Mouse (Mus musculus): ENCODE results near the gene Tnrc6b. TPM values are rescaled to one million over a fixed set of nuclear protein-coding genes. Genes with fewer than 3 reads are reported as not detected.
"Not testable (repeated sequence)": the region's sequence is repeated elsewhere in the genome, so short reads cannot be mapped to it uniquely, and the experiment has no call there.

Gene Tnrc6b
- total RNA-seq, 2 experiments from 2014 or later, result 44.6 to 66.8 TPM

DNA sequence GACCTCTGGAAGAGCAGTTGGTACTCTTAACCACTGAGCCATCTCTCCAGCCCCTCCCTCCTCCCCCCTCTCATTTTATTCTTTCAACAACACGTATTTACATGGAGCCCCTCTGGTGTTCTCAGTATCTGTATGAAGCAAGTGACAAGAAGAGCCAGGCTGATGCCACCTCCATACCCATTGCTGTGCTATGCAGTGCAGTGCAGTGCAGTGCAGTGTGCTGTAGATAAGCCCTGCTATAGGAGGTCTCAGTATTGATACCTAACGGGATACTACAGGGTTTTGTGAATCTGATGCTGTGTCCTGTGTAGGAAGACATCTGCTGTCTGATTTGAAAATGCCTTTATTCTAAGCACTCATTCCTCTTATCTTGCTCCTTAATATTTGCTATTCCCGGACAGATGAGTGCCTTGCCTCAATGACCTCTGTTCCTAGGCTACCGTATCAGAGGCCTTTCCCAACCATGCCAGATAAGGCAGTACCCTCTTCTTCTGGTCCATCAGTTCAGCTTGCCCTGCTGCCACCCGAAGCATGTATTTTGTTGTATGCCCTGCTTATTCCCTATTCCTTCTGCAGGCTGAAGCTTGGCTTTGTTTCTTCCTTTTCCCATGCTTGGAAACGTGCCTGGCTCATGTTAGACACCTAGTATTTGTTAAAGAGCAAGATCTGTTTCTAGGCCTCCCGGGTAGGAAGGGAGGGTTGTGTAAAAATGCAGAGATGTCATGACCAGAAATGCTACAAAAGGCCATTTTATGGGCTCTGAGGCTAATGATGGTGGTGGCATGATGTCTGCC is 139.8 kb downstream of the Tnrc6b start:
- DNase-seq, result peak; percentile 19

DNA sequence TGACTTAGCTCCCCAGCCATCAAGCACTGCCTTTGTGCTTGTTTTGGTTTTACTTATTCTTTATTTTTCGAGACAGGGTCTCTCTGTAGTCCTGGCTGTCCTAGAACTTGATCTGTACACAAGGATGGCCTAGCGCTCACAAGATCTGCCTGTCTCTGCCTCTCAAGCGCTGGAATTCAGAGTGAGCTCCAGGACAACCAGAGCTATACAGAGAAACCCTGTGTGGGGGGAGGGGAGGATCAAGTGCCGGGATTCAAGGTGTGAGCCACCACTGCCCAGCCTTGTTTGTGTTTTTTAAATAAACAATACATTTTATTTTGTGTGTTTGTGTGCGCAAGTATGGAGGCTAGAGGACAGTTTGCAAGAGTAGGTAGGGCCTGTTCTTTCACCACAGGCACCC is 141.0 kb downstream of the Tnrc6b start:
- DNase-seq, result no peak

DNA sequence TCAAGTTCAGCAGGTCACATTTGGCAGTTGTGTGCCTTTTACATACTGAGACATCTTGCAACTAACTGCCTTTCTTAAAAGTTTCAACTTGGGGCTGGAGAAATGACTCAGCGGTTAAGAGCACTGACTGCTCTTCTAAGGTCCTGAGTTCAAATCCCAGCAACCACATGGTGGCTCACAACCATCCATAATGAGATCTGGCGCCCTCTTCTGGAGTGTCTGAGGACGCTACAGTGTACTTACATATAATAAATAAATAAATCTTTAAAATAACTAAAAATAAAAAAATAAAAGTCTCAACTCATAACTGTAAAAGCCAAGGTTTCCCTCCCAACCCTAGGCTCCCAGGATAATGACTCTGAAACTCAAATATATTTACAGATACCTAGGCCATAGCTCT is 141.4 kb downstream of the Tnrc6b start:
- not testable (repeated sequence) for DNase-seq

DNA sequence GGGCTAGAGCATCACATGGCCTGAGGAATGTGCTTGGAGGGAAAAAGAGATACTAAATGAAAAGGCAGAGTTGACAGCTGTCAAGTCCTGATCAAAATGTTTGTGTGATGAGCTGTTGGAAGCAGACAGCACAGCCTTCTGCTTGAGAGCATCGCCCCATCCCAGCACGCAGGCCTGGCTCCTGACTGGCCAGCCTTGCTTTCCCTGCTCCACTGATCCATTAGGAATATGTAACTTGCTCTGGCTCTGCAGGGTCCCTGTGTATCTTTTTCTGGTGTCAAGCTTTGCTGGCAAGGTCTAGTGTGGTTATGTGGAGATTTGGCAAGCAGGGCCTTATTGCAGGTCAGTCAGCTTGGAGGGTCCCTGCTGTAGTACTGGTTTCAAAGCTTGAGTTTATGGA is 148.3 kb downstream of the Tnrc6b start:
- DNase-seq, result no peak

DNA sequence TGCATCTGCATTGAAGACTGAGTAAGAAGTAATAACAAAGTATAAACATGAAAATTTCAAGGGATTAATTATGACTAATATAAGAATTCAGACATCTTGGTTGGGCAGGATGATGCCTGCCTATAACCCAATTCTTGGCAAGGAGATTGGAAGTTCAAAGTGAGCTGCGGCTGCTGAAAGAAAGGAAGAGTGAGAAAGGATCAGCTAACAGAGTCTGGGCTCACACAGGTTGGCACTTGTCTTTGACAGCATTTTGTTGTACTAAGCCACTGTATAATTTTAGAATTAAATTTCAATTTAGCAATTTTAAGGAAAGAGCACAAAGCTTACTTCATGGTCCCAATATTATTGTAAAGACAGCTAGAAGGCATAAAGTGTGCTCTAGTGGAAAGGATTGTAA is 150.2 kb downstream of the Tnrc6b start:
- DNase-seq, result no peak

DNA sequence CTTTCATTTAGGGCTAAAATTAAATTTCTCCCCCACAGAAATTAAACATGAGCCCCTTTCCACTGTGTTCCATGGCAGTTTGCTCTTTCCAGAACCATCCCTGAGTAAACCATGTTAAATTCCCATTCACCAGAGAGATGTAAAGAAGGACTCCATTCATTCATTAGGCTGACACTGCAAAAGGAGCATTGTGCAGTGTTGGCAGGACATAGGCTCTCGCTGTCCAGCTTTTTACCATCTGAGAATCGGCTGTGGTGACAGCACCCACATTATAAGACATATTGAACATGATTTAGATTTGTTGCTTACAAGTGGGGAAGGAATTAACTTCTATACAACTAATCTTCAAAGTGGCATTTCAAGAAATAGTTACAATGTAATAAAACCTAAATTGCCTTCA is 150.9 kb downstream of the Tnrc6b start:
- no peak for DNase-seq

DNA sequence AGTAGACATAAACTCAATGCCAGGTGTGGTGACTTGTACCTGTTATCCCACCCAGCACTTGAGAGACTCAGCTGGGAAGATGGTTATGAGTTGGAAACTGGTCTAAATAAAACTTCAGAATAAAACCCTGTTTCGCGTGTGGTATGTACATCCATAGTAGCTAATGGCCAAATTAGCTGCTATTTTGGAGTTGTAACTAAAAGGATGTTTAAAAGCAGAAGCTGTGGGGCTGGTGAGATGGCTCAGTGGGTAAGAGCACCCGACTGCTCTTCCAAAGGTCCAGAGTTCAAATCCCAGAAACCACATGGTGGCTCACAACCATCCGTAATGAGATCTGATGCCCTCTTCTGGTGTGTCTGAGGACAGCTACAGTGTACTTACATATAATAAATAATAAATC is 157.5 kb downstream of the Tnrc6b start:
- DNase-seq, result not testable (repeated sequence)

DNA sequence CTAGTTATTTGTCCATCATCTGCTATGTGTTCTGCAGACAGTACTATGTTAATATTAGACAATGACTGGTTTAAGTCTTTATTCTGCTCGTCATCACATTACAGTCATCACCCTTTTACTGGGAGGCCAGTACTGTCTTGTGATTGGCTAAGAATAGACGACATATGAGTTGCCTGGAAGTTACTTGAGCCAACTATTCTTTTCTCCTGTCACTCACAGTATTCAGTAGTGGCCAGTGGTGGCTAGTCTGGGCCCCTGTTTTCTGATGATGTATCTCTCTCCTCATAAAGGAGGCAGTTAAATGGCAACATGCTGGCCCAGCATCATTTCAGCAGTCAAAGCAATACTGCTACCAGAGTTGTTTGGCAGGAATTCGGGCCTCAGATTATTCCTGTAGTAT is 163.6 kb downstream of the Tnrc6b start:
- no peak for DNase-seq

DNA sequence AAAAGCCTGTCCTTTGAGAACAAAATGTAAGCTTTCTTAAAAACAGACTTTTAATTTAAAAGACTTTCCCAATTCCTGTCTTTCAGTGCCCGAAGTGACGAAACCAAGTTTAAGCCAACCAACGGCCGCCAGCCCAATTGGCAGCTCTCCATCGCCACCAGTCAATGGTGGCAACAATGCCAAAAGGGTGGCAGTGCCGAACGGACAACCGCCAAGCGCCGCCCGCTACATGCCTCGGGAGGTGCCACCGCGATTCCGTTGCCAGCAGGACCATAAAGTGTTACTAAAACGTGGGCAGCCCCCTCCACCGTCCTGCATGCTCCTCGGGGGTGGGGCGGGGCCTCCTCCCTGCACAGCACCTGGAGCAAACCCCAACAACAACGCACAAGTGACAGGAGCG is 165.1 kb downstream of the Tnrc6b start:
- peak; percentile 73 for DNase-seq

DNA sequence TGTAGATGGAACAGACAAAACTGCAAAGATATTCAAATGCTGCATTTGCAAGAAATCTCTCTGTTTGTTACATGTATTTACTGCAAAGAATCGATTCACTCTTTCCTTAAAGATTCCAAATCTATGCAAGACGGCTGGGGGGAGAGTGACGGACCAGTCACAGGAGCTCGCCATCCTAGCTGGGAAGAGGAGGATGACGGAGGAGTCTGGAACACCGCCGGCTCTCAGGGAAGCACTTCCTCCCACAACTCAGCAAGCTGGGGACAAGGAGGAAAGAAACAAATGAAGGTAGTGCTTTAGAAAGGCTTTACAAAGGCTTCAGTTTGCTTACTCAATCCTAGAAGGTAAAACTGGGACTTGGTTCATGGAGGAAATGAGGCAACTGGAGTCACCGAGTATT is 173.0 kb downstream of the Tnrc6b start:
- no peak for DNase-seq

DNA sequence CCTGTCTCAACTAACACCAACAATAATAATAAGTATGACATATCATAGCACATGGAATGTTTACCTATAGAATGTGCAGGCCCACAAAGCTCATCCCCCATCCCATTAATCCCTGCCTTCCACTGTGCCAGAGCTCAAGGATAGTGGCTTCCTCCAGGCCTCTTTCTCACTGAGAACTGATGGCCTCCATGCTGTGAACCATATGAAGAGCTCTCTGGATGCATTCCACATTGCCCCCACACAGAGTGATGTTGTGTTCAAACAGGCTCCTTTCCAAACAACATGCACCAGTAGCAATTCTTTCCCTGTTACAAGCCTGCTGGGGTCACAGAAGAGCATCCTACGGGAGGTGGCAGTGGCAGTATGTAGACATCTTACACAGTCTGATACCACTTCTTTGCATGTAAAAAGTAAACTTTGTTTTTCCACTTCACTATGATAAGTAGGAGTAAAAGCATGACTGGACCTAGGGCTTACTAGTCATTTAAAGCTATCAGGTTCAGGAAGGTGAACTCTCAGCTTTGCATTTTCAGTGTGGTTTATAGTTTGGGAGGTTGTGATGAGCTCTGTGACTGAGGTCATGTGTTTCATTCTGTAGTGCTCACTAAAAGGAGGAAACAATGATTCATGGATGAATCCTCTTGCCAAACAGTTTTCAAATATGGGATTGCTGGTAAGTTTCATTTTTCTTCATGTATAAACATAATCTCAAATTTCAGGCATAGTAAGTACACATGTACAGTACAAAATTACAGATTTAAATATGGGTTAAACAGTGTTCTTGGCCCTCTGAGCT is 175.4 kb downstream of the Tnrc6b start:
- DNase-seq, result no peak

DNA sequence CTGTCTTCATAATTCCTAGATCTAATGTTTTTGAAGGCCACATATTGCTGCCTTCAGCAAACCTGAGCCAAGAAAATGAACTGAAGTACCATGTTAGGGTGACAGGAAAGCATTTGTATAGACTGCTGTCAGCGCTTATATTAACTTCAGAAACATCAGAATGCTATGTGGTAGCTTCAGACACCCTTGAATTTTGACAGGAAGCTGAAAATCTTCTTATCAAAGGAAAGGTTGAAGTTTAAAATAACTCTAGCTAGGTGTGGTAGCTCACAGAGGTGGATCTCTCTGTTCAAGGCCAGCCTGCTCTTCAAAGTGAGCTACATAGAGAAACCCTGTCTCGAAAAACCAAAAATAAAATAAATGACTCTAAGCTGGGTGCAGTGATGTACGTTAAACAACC is 181.2 kb downstream of the Tnrc6b start:
- no peak for DNase-seq

DNA sequence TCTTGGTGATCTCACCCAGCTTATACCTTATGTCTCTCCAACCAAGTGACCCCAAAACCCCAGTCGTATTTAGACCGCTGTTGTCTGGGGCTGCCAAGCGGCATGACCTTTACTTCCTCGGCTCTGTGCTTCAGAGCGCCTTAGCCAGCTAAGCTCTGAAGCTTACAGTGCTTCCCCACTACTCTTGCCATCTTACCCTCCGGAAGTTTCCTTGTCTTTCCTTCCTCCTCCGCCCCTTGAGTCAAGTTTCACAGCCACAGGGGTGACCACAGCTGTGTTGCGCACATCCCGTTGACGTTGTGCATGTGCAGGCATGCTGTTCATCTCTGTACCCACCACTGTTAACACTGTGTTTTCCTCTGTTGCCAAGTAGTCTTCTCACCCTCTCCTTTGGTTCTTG is 185.6 kb downstream of the Tnrc6b start:
- no peak for DNase-seq

DNA sequence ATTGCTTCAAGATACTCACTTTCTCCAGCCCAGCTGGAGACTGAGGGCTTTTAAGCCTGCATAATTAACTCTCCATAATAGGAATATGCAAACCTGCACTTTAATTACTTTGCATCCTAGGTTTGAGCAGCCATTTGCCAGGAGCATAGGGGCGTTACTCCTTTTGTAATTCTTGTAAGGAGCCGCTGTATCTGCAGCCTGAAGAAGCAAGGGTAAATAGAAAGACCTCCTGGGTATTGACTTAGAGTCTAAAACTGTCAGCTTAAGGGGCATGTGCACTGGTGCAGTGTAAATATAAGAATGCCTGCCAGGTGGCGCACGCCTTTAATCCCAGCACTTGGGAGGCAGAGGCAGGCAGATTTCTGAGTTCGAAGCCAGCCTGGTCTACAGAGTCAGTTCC is 186.8 kb downstream of the Tnrc6b start:
- no peak for DNase-seq

DNA sequence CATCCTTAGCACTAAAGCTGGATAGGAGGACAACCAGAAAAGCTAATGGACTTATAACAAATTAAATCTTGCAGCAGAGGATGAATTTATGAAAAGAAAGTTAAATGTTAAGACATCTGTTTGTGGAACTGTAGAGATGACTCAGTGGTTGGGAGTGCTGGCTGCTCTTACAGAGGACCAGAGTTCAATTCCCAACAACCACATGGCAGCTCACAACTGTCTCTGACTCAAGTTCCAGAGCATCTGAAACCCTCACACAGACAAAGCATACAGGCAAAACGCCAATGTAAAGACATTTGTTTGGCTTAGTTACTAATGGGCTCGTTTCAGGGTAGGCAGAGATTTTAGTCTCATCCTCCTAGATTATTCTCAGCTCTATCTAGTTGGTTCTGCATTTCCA is 188.7 kb downstream of the Tnrc6b start:
- DNase-seq, result no peak

DNA sequence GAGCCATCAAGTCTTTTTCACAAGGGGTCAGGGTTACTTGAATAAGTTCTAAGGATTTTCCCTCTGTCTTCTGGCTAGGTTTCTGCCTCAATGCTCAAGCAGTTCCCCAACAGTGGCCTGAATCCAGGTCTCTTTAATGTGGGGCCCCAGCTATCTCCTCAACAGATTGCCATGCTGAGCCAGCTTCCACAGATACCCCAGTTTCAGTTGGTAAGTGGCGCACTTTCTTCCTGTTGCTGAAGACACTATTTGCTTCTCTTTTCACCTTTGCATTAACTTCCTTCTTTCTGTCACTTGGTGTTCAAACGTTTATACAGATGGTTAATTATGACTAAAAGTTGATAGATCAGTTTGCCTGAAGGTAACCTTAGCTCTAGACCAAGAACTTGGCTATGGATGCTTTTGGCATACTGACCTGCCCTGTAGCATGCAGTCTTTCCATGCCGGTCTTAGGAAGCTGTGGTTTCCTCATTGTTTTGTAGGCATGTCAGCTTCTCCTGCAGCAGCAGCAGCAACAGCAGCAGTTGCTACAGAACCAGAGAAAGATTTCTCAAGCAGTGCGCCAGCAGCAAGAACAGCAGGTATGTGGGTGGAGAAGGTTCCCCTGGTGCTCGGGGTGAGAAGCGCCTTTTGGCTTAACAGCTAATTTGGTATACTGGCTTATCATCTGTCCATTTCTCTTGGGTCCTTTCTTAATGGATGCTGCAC is 190.8 kb downstream of the Tnrc6b start:
- no peak for DNase-seq

DNA sequence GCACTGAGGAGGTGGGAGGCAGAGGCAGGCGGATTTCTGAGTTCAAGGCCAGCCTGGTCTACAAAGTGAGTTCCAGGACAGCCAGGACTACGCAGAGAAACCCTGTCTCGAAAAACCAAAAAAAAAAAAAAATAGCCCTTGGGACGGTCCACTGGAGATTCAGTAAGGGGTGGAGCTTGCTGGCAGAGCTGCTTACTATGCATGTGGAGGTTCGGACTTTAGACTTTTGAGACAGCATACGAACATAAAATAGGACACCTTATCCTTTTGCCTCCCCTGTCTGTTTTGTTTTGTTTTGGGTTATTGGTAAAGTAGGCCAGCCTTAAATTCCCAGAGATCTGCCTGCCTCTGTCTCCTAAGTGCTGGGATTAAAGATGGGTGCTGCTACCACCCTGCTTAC is 193.7 kb downstream of the Tnrc6b start:
- DNase-seq, result not testable (repeated sequence)

DNA sequence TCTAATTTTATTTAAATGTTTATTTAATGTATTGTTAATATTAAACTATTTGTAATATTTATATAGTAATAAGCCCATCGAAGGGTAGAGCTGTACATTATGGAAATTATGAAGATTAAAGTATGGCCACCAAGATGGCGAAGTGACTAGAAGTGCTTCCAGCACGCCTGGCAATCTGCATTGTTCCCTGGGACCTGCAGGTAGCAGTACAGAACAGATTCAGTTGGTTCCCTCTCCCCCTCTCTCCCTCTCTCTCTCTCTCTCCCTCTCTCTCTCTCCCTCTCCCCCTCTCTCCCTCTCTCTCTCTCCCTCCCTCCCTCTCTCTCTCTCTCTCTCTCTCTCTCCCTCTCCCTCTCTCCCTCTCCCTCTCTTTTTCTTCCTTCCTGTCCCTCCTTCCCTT is 199.1 kb downstream of the Tnrc6b start:
- no peak for DNase-seq

DNA sequence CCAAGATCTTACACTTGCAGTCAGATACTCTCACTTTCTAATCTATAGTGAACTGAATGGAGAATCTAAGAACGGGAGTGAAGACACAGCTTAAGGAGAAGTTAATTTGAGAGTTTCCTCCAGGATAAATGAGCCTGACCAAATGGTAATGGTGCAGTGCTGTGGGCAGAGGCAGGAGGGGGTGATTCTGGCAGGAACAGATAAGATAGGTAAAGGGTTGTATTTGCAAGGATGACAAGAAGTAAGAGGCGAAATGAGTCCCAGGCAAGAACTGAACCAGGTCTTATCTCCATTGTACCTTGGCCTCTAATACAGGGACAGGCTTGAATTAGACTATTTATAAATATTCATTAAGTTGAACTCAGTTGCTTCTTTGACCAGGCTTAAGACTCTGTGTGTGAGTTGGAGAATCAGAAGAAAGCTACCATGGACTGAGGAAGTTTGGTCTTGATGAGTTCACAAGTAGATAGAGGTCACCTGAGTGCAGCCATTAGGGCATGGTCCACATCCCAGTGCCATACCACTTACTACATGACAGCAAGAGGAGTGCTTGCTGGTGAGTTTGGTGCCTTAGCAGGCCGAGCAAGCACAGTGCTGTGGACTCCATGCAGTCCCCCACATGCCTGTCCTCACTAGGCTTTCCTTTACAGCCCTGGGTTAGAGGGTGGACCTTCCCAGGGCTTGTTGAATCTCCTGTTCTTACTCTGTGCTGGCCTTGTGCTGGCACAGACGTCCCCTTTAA is 199.8 kb downstream of the Tnrc6b start:
- DNase-seq, result no peak

DNA sequence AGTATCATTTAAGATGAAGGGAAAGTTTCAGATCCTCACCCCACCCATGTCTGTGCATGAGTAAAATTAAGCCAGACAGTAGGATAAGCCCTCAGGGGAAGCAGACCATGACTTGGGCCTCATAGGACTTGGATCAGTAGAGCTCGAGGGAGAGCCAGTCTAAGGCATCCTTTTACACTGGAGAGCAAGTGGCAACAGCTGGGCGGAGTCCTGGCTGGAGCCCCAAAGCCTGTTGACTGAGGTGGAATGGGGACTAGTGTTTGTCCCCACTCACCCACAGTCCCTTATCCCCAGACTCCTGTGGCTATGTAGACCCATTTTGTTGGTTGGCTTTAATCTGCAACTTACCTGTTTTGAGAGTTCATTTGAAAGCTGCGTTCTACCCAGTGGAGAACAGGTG is 201.1 kb downstream of the Tnrc6b start:
- DNase-seq, result no peak

DNA sequence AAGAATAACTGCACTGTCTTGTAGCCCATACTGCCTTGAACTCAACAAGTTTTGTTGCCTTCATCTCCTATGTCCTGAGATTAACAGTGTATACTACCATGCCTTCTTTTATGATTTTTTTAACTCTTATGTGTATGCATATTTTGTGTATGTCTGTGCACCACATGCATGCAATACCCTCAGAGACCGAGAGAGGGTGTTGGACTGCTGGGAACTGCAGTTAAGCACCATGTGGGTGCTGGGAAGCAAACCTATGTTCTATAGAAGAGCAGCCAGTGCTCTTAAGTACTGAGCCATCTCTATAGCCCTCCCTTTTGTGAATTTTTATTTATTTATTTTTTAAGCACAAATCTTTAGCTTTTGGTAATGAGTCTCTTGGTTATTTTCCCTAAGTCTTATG is 202.7 kb downstream of the Tnrc6b start:
- no peak for DNase-seq

DNA sequence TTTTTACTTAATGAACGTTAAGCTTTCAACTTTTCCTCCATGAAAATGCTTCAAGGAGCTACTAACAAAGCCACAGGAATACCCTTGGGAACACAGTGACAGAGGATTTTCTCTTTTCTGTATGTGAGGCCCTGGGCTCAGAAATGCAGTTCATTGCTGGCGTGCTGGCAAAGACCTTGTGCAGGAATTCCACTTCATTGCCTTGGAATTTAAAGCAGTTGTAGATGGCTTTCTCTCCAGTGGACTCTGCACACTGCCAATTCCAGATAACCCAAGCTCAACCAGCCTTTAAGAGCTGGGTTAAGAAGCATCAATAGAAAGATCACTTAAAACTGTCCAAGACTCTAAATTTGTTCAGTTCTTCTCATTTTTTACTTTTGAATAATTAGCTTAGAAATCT is 204.7 kb downstream of the Tnrc6b start:
- peak; percentile 25 for DNase-seq

Data from adrenal gland, postnatal 10 days (tissue).